Mouse (Mus musculus): ENCODE measurements around the gene March1. TPM values are rescaled to one million over a fixed set of nuclear protein-coding genes. Genes with fewer than 3 reads are reported as not detected.

Gene March1
- total and polyA plus RNA-seq, 2 experiments from 2014 or later: 40.0 to 77.2 TPM

- H3K9ac ChIP-seq: no peak overlapping the region
- no peak overlapping the region for H3K27ac ChIP-seq (ENCODE audit: low read depth, low read length)
- no peaks in the 10 kb centered on the region for H3K36me3 ChIP-seq (ENCODE audit: insufficient read depth)
- H3K9me3 ChIP-seq (ENCODE audit: low read length): no peaks in the 10 kb centered on the region
- no peaks in the 10 kb centered on the region for H3K27me3 ChIP-seq (ENCODE audit: insufficient read depth, low read length)
- ATAC-seq (peak; percentile 94), DNase-seq (peak; percentile 69)
- no peak overlapping the region for H3K4me2 ChIP-seq (ENCODE audit: low read depth)
- WGBS: 28% methylated on average over 3 of the region's 3 CpGs
- no peak overlapping the region for H3K4me3 ChIP-seq (ENCODE audit: low read depth, low read length)
- no peak for TF ChIP-seq CTCF (IDR thresholded peaks at IDR 0.05; ENCODE audit: low read depth)
- no peaks in the 10 kb centered on the region for H3K4me1 ChIP-seq (ENCODE audit: insufficient read depth)
Measured at GRCm38 (mm10) chr8:65922294-65923019, 304.8 kb downstream of the March1 start.

GRCm38 (mm10) chr8:65956948-65957347 is 339.2 kb downstream of the March1 start:
- ATAC-seq: no peak
- 15% methylated on average over 5 of the region's 5 CpGs for WGBS
- H3K4me3 ChIP-seq (ENCODE audit: low read depth, low read length): no peak overlapping the region
- no peaks in the 10 kb centered on the region for H3K4me1 ChIP-seq (ENCODE audit: insufficient read depth)
- no peak for TF ChIP-seq CTCF (IDR thresholded peaks at IDR 0.05; ENCODE audit: low read depth)
- H3K9ac ChIP-seq: no peak overlapping the region
- DNase-seq: no peak
- H3K27ac ChIP-seq (ENCODE audit: low read depth, low read length): no peak overlapping the region
- H3K27me3 ChIP-seq (ENCODE audit: insufficient read depth, low read length): no peaks in the 10 kb centered on the region
- no peak overlapping the region for H3K4me2 ChIP-seq (ENCODE audit: low read depth)
- H3K36me3 ChIP-seq (ENCODE audit: insufficient read depth): no peaks in the 10 kb centered on the region
- no peaks in the 10 kb centered on the region for H3K9me3 ChIP-seq (ENCODE audit: low read length)

DNA sequence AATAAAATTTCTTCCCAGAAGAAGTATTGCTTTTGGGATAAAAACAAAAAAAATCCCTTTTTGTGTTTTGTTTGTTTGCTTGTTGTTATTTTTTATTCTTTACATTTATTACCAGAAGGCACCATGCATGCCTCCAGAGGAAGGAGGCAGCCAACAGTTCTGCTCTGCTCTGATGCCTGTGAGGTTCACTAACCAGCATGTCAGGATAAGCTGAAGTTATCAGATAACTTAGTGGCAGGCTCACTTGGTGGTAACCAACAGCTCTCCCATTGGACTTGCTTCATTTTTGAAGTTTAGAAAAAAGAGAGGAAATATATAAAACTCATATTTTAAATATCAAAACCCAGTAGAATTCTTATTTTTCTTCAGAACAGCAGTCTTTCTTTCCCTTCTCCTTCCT is 339.8 kb downstream of the March1 start:
- no peak overlapping the region for H3K4me2 ChIP-seq (ENCODE audit: low read depth)
- H3K4me1 ChIP-seq (ENCODE audit: insufficient read depth): no peaks in the 10 kb centered on the region
- ATAC-seq (no peak), DNase-seq (no peak)
- no peak overlapping the region for H3K4me3 ChIP-seq (ENCODE audit: low read depth, low read length)
- no peak overlapping the region for H3K9ac ChIP-seq
- H3K36me3 ChIP-seq (ENCODE audit: insufficient read depth): no peaks in the 10 kb centered on the region
- H3K9me3 ChIP-seq (ENCODE audit: low read length): no peaks in the 10 kb centered on the region
- no peaks in the 10 kb centered on the region for H3K27me3 ChIP-seq (ENCODE audit: insufficient read depth, low read length)
- H3K27ac ChIP-seq (ENCODE audit: low read depth, low read length): no peak overlapping the region
- no peak for TF ChIP-seq CTCF (IDR thresholded peaks at IDR 0.05; ENCODE audit: low read depth)

- DNase-seq: peak; percentile 21
- WGBS: 3% methylated on average over 10 of the region's 10 CpGs
- H3K27me3 ChIP-seq (ENCODE audit: insufficient read depth, low read length): no peaks in the 10 kb centered on the region
- peaks cover 6% of the 10 kb centered on the region for H3K4me1 ChIP-seq (ENCODE audit: insufficient read depth)
- H3K4me2 ChIP-seq (ENCODE audit: low read depth): peak overlapping the region; percentile 20; the same call in 1 of the 2 replicates
- no peak overlapping the region for H3K27ac ChIP-seq (ENCODE audit: low read depth, low read length)
- H3K36me3 ChIP-seq (ENCODE audit: insufficient read depth): no peaks in the 10 kb centered on the region
- no peak for TF ChIP-seq CTCF (IDR thresholded peaks at IDR 0.05; ENCODE audit: low read depth)
- H3K9ac ChIP-seq: no peak overlapping the region
- no peak overlapping the region for H3K4me3 ChIP-seq (ENCODE audit: low read depth, low read length)
- ATAC-seq: peak; percentile 86
- no peaks in the 10 kb centered on the region for H3K9me3 ChIP-seq (ENCODE audit: low read length)
Measured at GRCm38 (mm10) chr8:65966502-65967222, 349.0 kb downstream of the March1 start.

GRCm38 (mm10) chr8:65967223-65967778 is 349.6 kb downstream of the March1 start:
- Histone ChIP-seq H3K4me2 (ENCODE audit: low read depth) (peak overlapping the region; percentile 20; the same call in 1 of the 2 replicates), H3K4me3 (ENCODE audit: low read depth, low read length) (no peak overlapping the region), H3K27ac (ENCODE audit: low read depth, low read length) (no peak overlapping the region), H3K9ac (no peak overlapping the region), H3K4me1 (ENCODE audit: insufficient read depth) (peaks cover 6% of the 10 kb centered on the region), H3K36me3 (ENCODE audit: insufficient read depth) (no peaks in the 10 kb centered on the region), H3K9me3 (ENCODE audit: low read length) (no peaks in the 10 kb centered on the region), H3K27me3 (ENCODE audit: insufficient read depth, low read length) (no peaks in the 10 kb centered on the region)
- DNase-seq: no peak
- no peak for TF ChIP-seq CTCF (IDR thresholded peaks at IDR 0.05; ENCODE audit: low read depth)
- no peak for ATAC-seq
- 43% methylated on average over 8 of the region's 8 CpGs for WGBS

DNA sequence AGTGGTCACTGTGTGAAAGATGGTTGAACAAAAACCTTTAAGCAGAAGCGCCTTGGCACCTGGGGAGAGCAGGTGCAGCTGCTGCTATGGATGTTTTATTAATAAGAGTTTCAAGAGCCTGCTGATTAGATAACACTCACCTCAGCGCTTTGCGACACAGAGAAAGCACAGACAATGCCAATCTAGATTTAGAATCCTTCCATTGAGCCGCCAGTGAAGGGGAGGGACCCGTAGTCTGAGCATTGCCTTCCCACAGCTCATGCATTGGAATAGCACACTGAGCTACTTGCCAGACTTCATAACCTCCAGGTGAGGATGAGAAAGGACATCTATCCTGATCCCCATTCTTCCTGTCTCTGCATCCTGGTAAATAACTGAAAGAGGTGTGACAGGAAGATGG is 359.2 kb downstream of the March1 start:
- WGBS: 56% methylated on average over 5 of the region's 5 CpGs
- no peaks in the 10 kb centered on the region for H3K4me1 ChIP-seq (ENCODE audit: insufficient read depth)
- no peak overlapping the region for H3K4me2 ChIP-seq (ENCODE audit: low read depth)
- H3K27me3 ChIP-seq (ENCODE audit: insufficient read depth, low read length): no peaks in the 10 kb centered on the region
- DNase-seq (no peak), ATAC-seq (no peak; the same call in 1 of the 2 replicates)
- H3K9ac ChIP-seq: no peak overlapping the region
- H3K36me3 ChIP-seq (ENCODE audit: insufficient read depth): no peaks in the 10 kb centered on the region
- no peak overlapping the region for H3K4me3 ChIP-seq (ENCODE audit: low read depth, low read length)
- H3K9me3 ChIP-seq (ENCODE audit: low read length): no peaks in the 10 kb centered on the region
- no peak overlapping the region for H3K27ac ChIP-seq (ENCODE audit: low read depth, low read length)
- TF ChIP-seq CTCF (IDR thresholded peaks at IDR 0.05; ENCODE audit: low read depth): no peak

GRCm38 (mm10) chr8:65982039-65982438 is 364.3 kb downstream of the March1 start:
- Histone ChIP-seq H3K4me2 (ENCODE audit: low read depth) (no peak overlapping the region), H3K27ac (ENCODE audit: low read depth, low read length) (no peak overlapping the region), H3K9ac (no peak overlapping the region), H3K27me3 (ENCODE audit: insufficient read depth, low read length) (no peaks in the 10 kb centered on the region), H3K9me3 (ENCODE audit: low read length) (no peaks in the 10 kb centered on the region), H3K4me3 (ENCODE audit: low read depth, low read length) (no peak overlapping the region), H3K4me1 (ENCODE audit: insufficient read depth) (no peaks in the 10 kb centered on the region), H3K36me3 (ENCODE audit: insufficient read depth) (no peaks in the 10 kb centered on the region)
- ATAC-seq: no peak
- WGBS: 91% methylated on average over 2 of the region's 2 CpGs
- DNase-seq: no peak
- TF ChIP-seq CTCF (IDR thresholded peaks at IDR 0.05; ENCODE audit: low read depth): no peak

Measured in forebrain, postnatal 0 days (tissue).